Mouse (Mus musculus): ENCODE measurements around the gene Bysl. TPM values are rescaled to one million over a fixed set of nuclear protein-coding genes. Genes with fewer than 3 reads are reported as not detected.
A peak's percentile ranks its signal among the peaks of the same experiment; 100 is the strongest.
"Not testable (repeated sequence)": the region's sequence is repeated elsewhere in the genome, so short reads cannot be mapped to it uniquely, and the experiment has no call there.

Gene Bysl
- polyA plus RNA-seq (2015; fragmentation: Nextera tagmentation; extraction: Ambion mirVana) = 39.7 TPM in 2 replicates

DNA sequence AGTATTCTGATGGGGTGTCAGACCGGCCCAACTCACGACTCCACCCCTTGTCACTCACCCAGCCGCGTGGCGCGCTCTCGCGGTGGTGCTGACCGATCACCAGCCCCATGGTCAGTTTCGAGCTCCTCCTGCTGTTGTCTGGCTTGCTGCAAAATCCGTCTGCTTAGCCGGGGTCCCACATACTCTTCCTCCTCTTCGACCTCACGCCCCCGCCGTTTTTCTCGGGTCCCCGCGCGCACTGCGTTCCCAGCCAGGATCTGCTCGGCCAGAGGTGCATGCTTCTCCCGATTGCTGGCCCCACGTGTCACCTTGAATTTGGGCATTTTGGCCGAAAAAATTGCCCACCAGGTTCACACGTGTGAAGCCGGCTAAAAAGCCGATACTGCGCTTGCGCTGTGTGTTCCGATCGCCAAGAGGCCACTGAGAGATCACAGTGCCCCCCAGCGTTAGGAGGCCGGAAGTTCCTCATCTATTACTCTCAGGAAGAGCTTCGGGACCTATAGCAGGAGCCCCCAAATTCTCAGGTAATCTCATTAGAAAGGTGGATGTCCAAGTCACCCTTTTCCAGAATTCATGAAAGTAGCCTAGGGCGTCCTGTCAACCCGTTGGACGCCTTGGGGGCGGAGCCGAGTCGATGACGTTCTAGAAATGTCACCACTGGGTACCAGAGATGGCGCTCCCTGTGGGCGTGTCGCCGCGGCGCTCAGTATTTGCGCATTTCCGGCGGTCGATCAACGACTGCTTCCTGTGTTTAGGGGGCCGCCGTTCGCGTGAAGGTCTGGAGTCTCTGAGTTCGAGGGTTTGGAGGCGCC lies at the start of gene Bysl, which contains the start of the genes Med20 and Gm20517:
Bysl (minus strand) TSS at position 644 of the 812 bp plus-strand sequence.
Med20 (plus strand) TSS at position 734 of the 812 bp plus-strand sequence.
Gm20517 (plus strand) TSS at position 741 of the 812 bp plus-strand sequence.
- peak; percentile 97 for ATAC-seq (replicated peaks)
- Histone ChIP-seq H3K4me3 (peak within 1 kb of the TSS; percentile 71), H3K9ac (peak within 1 kb of the TSS; percentile 78), H3K27ac (peak within 1 kb of the TSS; percentile 67), H3K4me1 (peaks cover 32% of the 10 kb centered on the region), H3K4me2 (peak within 1 kb of the TSS; percentile 84), H3K9me3 (no peaks in the 10 kb centered on the region), H3K36me3 (replicated peaks) (peaks cover 15% of the 10 kb centered on the region; the same call in 1 of the 2 replicates), H3K27me3 (replicated peaks) (no peaks in the 10 kb centered on the region)
- WGBS = under 1% methylated on average over 59 of the region's 59 CpGs

DNA sequence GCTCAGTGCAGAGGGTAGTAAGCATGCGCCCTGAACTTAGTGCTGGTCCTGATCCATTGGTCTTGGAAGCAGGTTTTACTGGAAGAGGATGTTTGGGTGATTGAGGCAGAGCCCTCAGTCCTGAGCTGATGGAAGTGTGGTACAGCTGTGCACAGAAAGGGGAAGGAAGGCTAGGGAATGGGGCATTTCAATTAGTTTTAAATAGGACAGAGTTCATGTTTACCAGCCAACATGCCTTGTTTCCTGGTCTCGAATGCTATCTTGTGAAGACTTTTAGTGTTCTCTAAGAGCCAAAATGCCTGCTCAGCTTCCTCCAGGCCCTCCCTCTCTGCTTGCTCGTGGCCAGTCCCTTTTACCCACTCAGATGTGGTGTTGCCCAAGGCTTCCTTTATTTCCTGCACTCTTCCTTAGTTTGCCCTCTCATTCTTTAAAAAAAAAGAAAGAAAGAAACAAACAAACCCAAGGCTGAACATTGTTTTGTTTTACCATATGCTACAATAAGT lies 47.5 kb upstream of the Bysl start:
- 0 out of 2 replicates have a peak, but pooled peaks cover 3% of the 10 kb centered on the region for H3K4me1 ChIP-seq
- no peaks in the 10 kb centered on the region for H3K9me3 ChIP-seq
- H3K4me3 ChIP-seq = no peak overlapping the region
- WGBS = 86% methylated on average over 3 of the region's 3 CpGs
- H3K27ac ChIP-seq = no peak overlapping the region
- H3K4me2 ChIP-seq = no peak overlapping the region
- H3K27me3 ChIP-seq (replicated peaks) = no peaks in the 10 kb centered on the region
- ATAC-seq (replicated peaks) = no peak
- H3K9ac ChIP-seq = no peak overlapping the region
- H3K36me3 ChIP-seq (replicated peaks) = 0 out of 2 replicates have a peak, but pooled peaks cover 3% of the 10 kb centered on the region

DNA sequence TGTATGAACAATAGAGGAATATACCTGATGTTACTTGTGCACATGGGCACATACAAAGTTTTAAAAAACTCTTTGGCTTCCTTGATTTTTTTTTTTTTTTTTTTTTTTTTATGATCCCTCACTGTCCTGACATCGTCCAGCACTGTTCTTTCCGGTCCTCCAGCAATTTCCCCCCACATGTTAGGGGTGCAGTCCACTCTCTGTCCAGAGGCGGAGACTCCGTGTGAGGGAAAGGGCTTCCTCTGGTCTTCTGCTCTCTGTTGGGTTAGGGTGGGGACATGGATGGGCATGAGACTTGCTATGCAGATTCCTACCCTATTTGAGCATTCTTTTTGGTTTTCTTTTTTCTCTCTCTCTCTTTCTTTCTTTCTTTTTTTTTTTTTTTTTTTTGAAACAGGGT lies 46.6 kb upstream of the Bysl start:
- no peak for ATAC-seq (replicated peaks)
- Histone ChIP-seq H3K9ac (no peak overlapping the region), H3K36me3 (replicated peaks) (0 out of 2 replicates have a peak, but pooled peaks cover 3% of the 10 kb centered on the region), H3K4me2 (no peak overlapping the region), H3K9me3 (no peaks in the 10 kb centered on the region), H3K4me3 (no peak overlapping the region), H3K27ac (no peak overlapping the region), H3K4me1 (no peaks in the 10 kb centered on the region), H3K27me3 (replicated peaks) (no peaks in the 10 kb centered on the region)
- 84% methylated on average over 4 of the region's 4 CpGs for WGBS

DNA sequence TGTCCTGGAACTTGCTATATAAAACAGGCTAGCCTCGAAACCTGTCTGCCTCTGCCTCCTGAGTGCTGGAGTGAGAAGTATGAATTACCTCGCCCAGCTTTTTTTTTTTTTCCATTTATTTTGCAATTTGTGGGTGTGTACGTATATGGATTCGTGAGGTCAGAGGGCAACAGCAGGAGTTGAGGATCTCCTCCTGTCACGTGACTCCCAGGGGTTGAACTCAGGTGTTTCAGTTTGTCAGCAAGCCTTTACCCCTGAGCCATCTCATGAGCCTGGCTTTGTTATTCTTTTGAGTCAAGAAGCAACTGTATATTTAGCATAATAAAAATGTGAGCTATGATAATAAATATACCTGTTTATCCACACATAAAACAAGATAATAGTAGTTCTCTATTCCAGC lies 44.4 kb upstream of the Bysl start:
- no peak overlapping the region for H3K9ac ChIP-seq
- H3K9me3 ChIP-seq = no peaks in the 10 kb centered on the region
- no peaks in the 10 kb centered on the region for H3K27me3 ChIP-seq (replicated peaks)
- no peak overlapping the region for H3K4me3 ChIP-seq
- 91% methylated on average over 5 of the region's 5 CpGs for WGBS
- no peak overlapping the region for H3K4me2 ChIP-seq
- no peak overlapping the region for H3K27ac ChIP-seq
- ATAC-seq (replicated peaks) = no peak
- H3K4me1 ChIP-seq = no peaks in the 10 kb centered on the region
- H3K36me3 ChIP-seq (replicated peaks) = 0 out of 2 replicates have a peak, but pooled peaks cover 3% of the 10 kb centered on the region

DNA sequence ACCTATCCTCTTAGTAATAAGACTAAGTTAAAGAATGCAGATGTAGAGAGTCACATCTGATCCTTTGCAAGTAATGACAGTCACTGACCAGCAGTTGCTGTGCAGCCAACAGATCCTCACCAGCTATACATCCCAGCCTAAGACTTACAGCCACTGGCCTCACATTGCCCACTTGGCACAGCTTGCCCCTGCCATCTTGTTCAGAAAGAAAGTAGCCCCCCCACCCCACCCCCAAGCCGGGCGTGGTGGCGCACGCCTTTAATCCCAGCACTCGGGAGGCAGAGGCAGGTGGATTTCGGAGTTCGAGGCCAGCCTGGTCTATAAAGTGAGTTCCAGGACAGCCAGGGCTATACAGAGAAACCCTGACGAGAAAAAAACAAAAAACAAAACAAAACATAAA lies 43.1 kb upstream of the Bysl start:
- ATAC-seq (replicated peaks); H3K4me2 ChIP-seq; H3K9me3 ChIP-seq; H3K27ac ChIP-seq; H3K4me1 ChIP-seq; H3K27me3 ChIP-seq (replicated peaks); H3K9ac ChIP-seq; H3K36me3 ChIP-seq (replicated peaks); H3K4me3 ChIP-seq: not testable (repeated sequence)
- 94% methylated on average over 8 of the region's 8 CpGs for WGBS

DNA sequence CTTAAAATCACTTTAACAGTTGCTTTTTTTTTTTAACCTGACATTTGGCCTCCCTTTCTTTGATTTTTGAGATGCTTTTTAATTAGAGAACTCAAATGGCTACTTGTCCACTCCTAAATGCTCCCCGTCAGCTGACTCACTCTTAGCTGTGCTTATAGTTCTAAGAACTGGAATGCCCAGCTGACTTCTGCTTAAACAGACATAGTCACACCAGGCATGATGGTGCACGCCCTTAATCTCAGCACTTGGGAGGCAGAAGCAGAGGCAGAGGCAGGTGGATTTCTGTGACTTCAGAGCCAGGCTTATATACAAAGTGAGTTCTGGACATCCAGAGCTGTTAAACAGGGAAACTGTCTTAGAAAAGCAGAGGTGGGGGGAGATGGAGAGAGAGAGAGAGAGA lies 40.7 kb upstream of the Bysl start:
- H3K4me3 ChIP-seq = no peak overlapping the region
- no peaks in the 10 kb centered on the region for H3K27me3 ChIP-seq (replicated peaks)
- no peaks in the 10 kb centered on the region for H3K36me3 ChIP-seq (replicated peaks)
- WGBS = 79% methylated on average over 2 of the region's 2 CpGs
- H3K9ac ChIP-seq = no peak overlapping the region
- H3K4me1 ChIP-seq = no peaks in the 10 kb centered on the region
- no peak overlapping the region for H3K4me2 ChIP-seq
- H3K27ac ChIP-seq = no peak overlapping the region
- ATAC-seq (replicated peaks) = no peak
- H3K9me3 ChIP-seq = no peaks in the 10 kb centered on the region

DNA sequence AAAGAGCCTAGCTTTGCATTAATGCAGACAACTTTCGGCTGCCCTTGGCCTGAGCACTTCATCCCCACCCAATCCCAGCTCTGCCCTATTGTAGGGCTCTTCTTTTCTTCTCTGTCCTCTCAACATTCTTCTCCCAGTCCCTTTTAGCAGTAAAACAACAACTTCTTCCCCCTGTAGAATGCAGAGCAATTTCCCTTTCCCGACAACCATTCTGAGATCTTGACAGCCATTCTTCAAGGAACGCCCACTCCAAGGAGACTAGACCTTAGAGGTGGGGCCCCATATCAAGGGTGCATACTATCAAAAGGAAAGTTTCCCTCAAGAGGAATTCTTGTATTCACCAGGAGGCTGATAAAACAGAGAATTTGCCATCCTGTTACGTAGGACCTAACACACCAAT lies 37.7 kb upstream of the Bysl start:
- Histone ChIP-seq H3K36me3 (replicated peaks) (no peaks in the 10 kb centered on the region), H3K9me3 (no peaks in the 10 kb centered on the region), H3K4me3 (no peak overlapping the region), H3K4me2 (no peak overlapping the region), H3K9ac (no peak overlapping the region), H3K4me1 (no peaks in the 10 kb centered on the region), H3K27me3 (replicated peaks) (no peaks in the 10 kb centered on the region), H3K27ac (no peak overlapping the region)
- 42% methylated on average over 4 of the region's 4 CpGs for WGBS
- ATAC-seq (replicated peaks) = no peak

DNA sequence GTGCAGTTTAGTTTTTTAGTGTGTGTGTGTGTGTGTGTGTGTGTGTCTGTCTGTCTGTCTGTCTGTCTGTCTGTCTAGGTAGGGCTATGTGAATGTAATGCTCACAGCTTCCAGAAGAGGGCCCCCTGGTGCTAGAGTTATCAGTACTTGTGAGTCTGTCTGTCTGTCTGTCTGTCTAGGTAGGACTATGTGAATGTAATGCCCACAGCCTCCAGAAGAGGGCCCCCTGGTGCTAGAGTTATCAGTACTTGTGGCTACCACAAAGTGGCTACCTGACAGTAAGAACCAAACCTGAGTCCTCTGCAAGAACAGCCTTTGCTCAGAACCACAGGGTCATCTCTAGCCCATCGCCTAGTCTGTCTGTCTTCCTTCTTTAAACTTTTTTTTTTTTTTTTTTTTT lies 35.4 kb upstream of the Bysl start:
- WGBS = 70% methylated on average over 1 of the region's 1 CpGs
- Histone ChIP-seq H3K4me1 (no peaks in the 10 kb centered on the region), H3K9ac (no peak overlapping the region), H3K27me3 (replicated peaks) (no peaks in the 10 kb centered on the region), H3K4me3 (no peak overlapping the region), H3K4me2 (no peak overlapping the region), H3K9me3 (no peaks in the 10 kb centered on the region), H3K27ac (no peak overlapping the region), H3K36me3 (replicated peaks) (no peaks in the 10 kb centered on the region)
- no peak for ATAC-seq (replicated peaks)

DNA sequence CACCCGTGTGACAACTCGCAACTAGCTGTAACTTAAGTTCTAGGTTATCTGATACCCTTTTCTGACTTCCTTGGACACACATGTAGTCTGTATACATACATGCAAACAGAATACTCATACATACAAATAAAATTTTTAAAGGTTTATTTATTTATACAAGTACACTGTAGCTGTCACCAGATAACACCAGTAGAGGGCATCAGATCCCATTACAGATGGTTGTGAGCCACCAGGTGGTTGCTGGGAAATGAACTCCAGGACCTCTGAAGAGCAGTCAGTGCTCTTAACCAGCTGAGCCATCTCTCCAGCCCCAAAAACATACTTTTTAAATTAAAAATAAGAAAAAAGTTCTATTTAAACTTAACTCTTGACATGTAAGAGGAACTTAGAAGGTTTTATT lies 31.7 kb upstream of the Bysl start:
- H3K9me3 ChIP-seq = no peaks in the 10 kb centered on the region
- no peaks in the 10 kb centered on the region for H3K36me3 ChIP-seq (replicated peaks)
- 88% methylated on average over 2 of the region's 2 CpGs for WGBS
- H3K4me2 ChIP-seq = no peak overlapping the region
- no peak for ATAC-seq (replicated peaks)
- H3K9ac ChIP-seq = no peak overlapping the region
- no peaks in the 10 kb centered on the region for H3K27me3 ChIP-seq (replicated peaks)
- no peak overlapping the region for H3K4me3 ChIP-seq
- H3K27ac ChIP-seq = no peak overlapping the region
- H3K4me1 ChIP-seq = peaks cover 3% of the 10 kb centered on the region; the same call in 1 of the 2 replicates

DNA sequence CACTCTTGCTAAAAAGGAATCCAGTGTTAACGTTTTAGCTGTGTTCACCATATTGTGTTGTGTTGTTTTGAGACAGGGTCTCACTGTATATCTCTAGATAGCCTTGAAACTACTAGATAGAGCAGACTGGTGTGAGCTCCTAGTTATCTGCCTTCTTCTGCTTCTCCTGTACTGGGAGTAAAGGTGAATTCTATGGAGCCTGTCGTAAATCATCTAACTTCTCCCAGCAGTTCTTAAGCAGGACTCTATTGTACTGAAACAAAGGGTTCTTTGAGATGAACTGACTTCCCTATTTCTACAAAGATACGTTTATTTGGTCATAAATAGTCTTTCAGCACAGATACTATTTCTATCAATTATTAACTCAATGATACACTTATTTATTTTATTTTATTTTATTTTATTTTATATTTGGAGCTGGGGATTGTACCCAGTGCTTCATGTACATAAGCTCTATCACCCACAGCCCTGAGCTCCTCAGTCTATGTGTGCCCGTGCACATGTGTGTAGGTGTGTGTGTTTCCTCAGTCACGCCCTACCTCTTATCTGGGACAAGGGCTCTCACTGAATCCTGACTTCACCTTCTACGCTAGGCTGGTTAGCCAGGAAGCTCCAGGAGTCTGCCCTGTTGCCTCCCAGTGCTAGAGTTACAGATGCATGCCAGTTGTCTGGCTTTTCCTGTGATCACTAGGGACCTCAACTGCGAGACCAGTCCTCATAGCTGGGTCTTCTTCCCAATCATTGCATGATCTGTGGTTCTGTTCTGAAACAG lies 22.9 kb upstream of the Bysl start:
- 83% methylated on average over 7 of the region's 7 CpGs for WGBS
- Histone ChIP-seq H3K4me1 (peaks cover 31% of the 10 kb centered on the region), H3K9ac (no peak overlapping the region), H3K4me3 (no peak overlapping the region), H3K4me2 (no peak overlapping the region), H3K27me3 (replicated peaks) (no peaks in the 10 kb centered on the region), H3K9me3 (no peaks in the 10 kb centered on the region), H3K27ac (no peak overlapping the region), H3K36me3 (replicated peaks) (no peaks in the 10 kb centered on the region)
- no peak for ATAC-seq (replicated peaks)

DNA sequence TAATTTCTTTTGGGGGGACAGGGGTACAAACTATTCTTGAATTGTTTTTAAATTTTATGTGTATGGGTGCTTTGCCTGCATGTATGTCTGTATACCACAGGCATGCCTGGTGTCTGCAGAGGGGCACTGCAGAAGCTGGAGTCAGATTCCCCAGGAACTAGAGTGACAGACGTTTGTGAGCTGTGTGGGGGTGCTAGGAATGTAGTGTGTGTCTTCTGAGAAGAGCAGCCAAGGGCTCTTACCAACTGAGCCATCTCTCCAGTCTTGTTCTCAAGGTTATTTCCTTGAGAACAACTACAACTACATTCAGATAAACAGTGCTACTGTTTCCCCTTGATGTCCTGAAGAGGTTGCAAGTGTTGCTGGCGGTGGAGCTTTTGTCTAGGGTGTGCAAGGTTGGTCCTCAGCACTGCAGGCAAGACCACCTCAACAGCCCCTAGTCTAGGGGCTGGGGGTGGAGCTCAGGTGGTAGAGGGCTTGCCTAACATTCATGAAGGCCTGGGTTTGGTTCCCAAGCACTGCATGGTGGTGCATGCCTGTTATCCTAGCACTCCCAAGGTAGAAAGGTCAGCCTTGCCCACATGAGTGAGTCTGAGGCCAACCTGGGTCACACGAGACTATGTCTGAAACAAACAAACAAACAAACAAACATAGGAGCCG lies 21.0 kb upstream of the Bysl start:
- H3K27ac ChIP-seq = no peak overlapping the region
- WGBS = 64% methylated on average over 4 of the region's 4 CpGs
- H3K9ac ChIP-seq = no peak overlapping the region
- no peaks in the 10 kb centered on the region for H3K27me3 ChIP-seq (replicated peaks)
- no peak for ATAC-seq (replicated peaks)
- no peak overlapping the region for H3K4me3 ChIP-seq
- H3K9me3 ChIP-seq = no peaks in the 10 kb centered on the region
- peaks cover 35% of the 10 kb centered on the region for H3K4me1 ChIP-seq
- 0 out of 2 replicates have a peak overlapping the region, but pooled peaks have one; percentile 1 for H3K4me2 ChIP-seq
- no peaks in the 10 kb centered on the region for H3K36me3 ChIP-seq (replicated peaks)

DNA sequence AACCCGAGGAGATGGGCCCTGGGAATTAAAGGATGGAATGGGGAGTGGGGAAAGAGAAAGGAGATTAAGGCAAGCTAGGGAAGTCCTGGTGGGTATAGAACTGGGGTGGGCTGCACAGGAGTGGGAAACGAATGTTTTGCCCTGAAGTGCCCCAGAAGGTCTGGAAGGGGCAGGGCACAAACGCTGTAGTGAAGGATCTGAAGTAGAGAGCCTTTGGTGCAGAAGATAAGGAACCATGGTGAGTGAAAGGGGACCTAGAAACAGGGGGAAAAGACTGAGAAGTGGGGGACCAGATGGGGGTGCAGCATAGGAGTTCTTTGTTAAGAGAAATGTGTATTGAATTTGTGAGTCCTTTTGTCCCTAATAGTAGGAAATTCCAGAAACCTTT lies 19.4 kb upstream of the Bysl start, which contains the start of gene Usp49:
Usp49 (plus strand) TSS at position 13 of the 388 bp plus-strand sequence.
- peak within 1 kb of the TSS; percentile 77 for H3K9ac ChIP-seq
- H3K9me3 ChIP-seq = no peaks in the 10 kb centered on the region
- peak within 1 kb of the TSS; percentile 97 for H3K27ac ChIP-seq
- peak within 1 kb of the TSS; percentile 81 for H3K4me2 ChIP-seq
- H3K36me3 ChIP-seq (replicated peaks) = no peaks in the 10 kb centered on the region
- peak within 1 kb of the TSS; percentile 75 for H3K4me3 ChIP-seq
- WGBS = 0% methylated on average over 3 of the region's 3 CpGs
- peaks cover 35% of the 10 kb centered on the region for H3K4me1 ChIP-seq
- H3K27me3 ChIP-seq (replicated peaks) = no peaks in the 10 kb centered on the region
- ATAC-seq (replicated peaks) = no peak
